Mouse (Mus musculus): ENCODE data around the gene Gch1.

GRCm38 (mm10) chr14:47107461-47107860, 81.8 kb downstream of the Gch1 start:
- TF ChIP-seq CTCF (IDR thresholded peaks at IDR 0.05; ENCODE audit: low read depth) (no peak), EP300 (optimal IDR thresholded peaks at IDR 0.05) (no peak)
